Mouse (Mus musculus) naive thymus-derived CD4-positive, alpha-beta T cell, adult 5 months (primary cell): ENCODE measurements around the gene Nsfl1c. TPM values are rescaled to one million over a fixed set of nuclear protein-coding genes. Genes with fewer than 3 reads are reported as not detected.

Experiments
- polyA plus RNA-seq: library from polyadenylated mRNA; unstranded; fragments of 100-300 nt; shearing (Covaris generic); gene quantifications from one replicate; pipeline ENCODE4 v1.2.1, GENCODE M21; 2017

Nsfl1c gene
- polyA plus RNA-seq = 133 TPM

DNA sequence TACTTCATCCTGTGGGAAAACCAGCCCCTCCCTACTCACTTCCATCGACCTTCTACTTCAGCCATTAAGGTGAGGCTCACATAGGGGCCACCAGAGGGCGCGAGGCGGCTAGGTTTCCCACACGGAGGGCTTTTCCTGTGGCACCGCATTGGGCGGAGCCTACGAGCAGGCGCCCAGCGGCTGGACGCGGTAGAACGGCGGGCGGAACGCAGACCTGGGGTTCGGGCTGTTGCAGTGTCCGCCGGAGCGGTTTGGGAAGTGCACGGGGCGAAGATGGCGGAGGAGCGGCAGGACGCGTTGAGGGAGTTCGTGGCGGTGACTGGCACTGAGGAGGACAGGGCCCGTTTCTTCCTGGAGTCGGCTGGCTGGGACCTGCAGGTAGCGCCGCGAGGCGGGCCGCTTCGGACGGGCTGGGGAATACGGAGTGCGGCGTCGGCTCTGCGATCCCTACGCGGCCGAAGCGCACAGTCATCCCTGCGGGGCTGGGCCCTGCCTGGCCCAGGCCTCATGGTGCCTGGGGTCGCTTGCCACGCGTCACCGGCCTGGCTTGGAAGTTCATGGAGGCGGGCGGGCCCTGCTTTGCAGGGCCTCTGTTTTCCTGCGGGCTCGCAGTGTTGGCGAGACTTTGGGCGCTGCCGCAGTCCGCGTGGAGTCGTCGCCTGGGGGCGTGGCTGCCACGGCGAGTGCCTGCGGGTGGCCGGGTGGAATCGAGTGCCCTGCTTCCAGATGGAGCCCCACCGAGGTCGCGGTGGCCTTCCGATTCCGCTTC, at the start of gene Nsfl1c:
Nsfl1c (plus strand) TSS at position 148 of the 769 bp plus-strand sequence.

DNA sequence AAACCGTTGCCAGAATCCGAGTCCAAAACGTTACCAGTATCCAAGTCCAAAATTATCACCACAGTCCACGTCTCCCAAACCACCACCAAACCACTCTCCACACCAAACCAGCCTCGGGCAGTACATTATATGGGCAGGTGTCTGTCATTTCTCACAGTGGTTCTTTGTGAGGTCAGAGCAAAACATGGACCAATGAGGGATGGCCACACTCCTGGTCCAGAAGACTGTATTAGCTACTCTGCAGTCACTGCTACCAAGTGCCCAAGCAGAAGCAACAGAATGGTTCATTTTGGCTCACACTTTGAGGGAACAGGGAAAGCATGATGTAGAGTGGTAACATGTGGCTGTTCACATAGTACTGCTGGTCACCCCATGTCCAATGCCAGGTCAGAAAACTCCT, 17.9 kb upstream of the Nsfl1c start, which contains the start of gene 4921509C19Rik:
4921509C19Rik (minus strand) TSS at position 101 of the 400 bp plus-strand sequence.

GRCm38 (mm10) chr2:151542323-151543062, 48.5 kb downstream of the Nsfl1c start, which contains the start of gene Fkbp1a:
Fkbp1a (plus strand) TSS chr2:151542483.

Other genes with a start within 250 kb of the Nsfl1c start
- not detected for gene 4921509C19Rik, start 18.0 kb upstream of the Nsfl1c start, polyA plus RNA-seq
- 262 TPM for gene Fkbp1a, start 48.3 kb downstream of the Nsfl1c start, polyA plus RNA-seq
- gene Sdcbp2, start 78.4 kb downstream of the Nsfl1c start, polyA plus RNA-seq = 23.1 TPM
- gene Snph, start 138.4 kb downstream of the Nsfl1c start, polyA plus RNA-seq = not detected
- not detected for gene Rad21l, start 174.4 kb downstream of the Nsfl1c start, polyA plus RNA-seq
- not detected for gene Tmem74b, start 207.8 kb downstream of the Nsfl1c start, polyA plus RNA-seq